Mouse (Mus musculus): ENCODE data around the gene Dytn. TPM values are rescaled to one million over a fixed set of nuclear protein-coding genes. Genes with fewer than 3 reads are reported as not detected.

Gene Dytn
- polyA plus RNA-seq, 1 experiment from 2014 or later, result not detected

Other genes starting within 250 kb of the Dytn start
- 8.4 and 9.2 TPM in 2 replicates for gene Adam23, start 241.0 kb downstream of the Dytn start, polyA plus RNA-seq (2014; fragmentation: Nextera tagmentation; extraction: Ambion mirVana)
- not detected in 2 replicates for gene Gm39653, start 71.0 kb downstream of the Dytn start, polyA plus RNA-seq (2014; fragmentation: Nextera tagmentation; extraction: Ambion mirVana)
- 0.82 and 1.0 TPM in 2 replicates for gene Mdh1b, start 43.4 kb upstream of the Dytn start, polyA plus RNA-seq (2014; fragmentation: Nextera tagmentation; extraction: Ambion mirVana)
- 59.5 and 70.1 TPM in 2 replicates for gene Fastkd2, start 43.7 kb upstream of the Dytn start, polyA plus RNA-seq (2014; fragmentation: Nextera tagmentation; extraction: Ambion mirVana)
- gene 4933402D24Rik, start 82.3 kb upstream of the Dytn start, polyA plus RNA-seq (2014; fragmentation: Nextera tagmentation; extraction: Ambion mirVana), result 0.28 TPM in 1 of 2 replicates, not detected in the other